Comparison of ENCODE assay signal across 19 mouse cellular contexts in genomic region chr4:132064550-132064949, GRCm38 (mm10). TPM values are rescaled to one million over a fixed set of nuclear protein-coding genes. Genes with fewer than 3 reads are reported as not detected.
DNase-seq lines count a peak whose midpoint lies in the region; ATAC-seq lines count a peak whose summit lies in the region.
"Had no signal": no experiment of that assay in that cellular context is flagged by ENCODE, and none has a peak within 500 bp of the region (broad histone marks: within the 10 kb centered on the region; RNA-seq: fewer than 3 reads in every experiment).

No protein-coding gene starts in this region.

- H3K9me3 ChIP-seq in megakaryocyte, embryonic 14.5 days = no peaks in the 10 kb centered on the region
- no peaks in the 10 kb centered on the region for H3K9me3 ChIP-seq in liver, embryonic 15.5 days (replicated peaks)
- H3K9me3 ChIP-seq: hindbrain, embryonic 10.5 days; lung, embryonic 15.5 days had no signal

- peak overlapping the region; percentile 79 for H3K4me3 ChIP-seq in megakaryocyte, embryonic 14.5 days (replicated peaks)
- H3K4me3 ChIP-seq in liver, embryonic 15.5 days (replicated peaks) = peak overlapping the region; percentile 94
- H3K4me3 ChIP-seq: hindbrain, embryonic 10.5 days; lung, embryonic 15.5 days had no signal

- WGBS in liver, embryonic 15.5 days (ENCODE audit: insufficient replicate concordance) = 70% methylated on average over 5 of the region's 5 CpGs

- peak overlapping the region; percentile 86 for H3K4me2 ChIP-seq in liver, embryonic 15.5 days
- H3K4me2 ChIP-seq: lung, embryonic 15.5 days had no signal

- H3K36me3 ChIP-seq in megakaryocyte, embryonic 14.5 days (replicated peaks; ENCODE audit: low read length) = peaks cover 95% of the 10 kb centered on the region
- peaks cover 78% of the 10 kb centered on the region for H3K36me3 ChIP-seq in liver, embryonic 15.5 days (replicated peaks)
- H3K36me3 ChIP-seq: hindbrain, embryonic 10.5 days; lung, embryonic 15.5 days had no signal

- H3K4me1 ChIP-seq in megakaryocyte, embryonic 14.5 days = peaks cover 98% of the 10 kb centered on the region
- H3K4me1 ChIP-seq in liver, embryonic 15.5 days (replicated peaks) = peaks cover 98% of the 10 kb centered on the region

- H3K27ac ChIP-seq in liver, embryonic 15.5 days (replicated peaks) = peak overlapping the region; percentile 73
- H3K27ac ChIP-seq: hindbrain, embryonic 10.5 days; lung, embryonic 15.5 days had no signal

- peak; percentile 50 for DNase-seq in kidney, adult 18-20 months
- no peak for DNase-seq in kidney, postnatal 14 days
- no peak for DNase-seq in spleen, postnatal 36 days (ENCODE audit: low spot score in 2 of 2)
- DNase-seq: adrenal gland, postnatal 36 days; cerebellum, adult 9-11 months; right cerebral cortex, adult 18-20 months; spleen, adult 18-20 months; thymus, postnatal 36 days had no signal

- ATAC-seq in megakaryocyte, adult 5-6 weeks (ENCODE audit: poor library complexity, severe bottlenecking) = no peak
- no peak for ATAC-seq in liver, embryonic 15.5 days (ENCODE audit: insufficient read depth)
- no peak for ATAC-seq in erythroid progenitor cell, adult 5-6 weeks (replicated peaks; ENCODE audit: low FRiP score, poor library complexity, severe bottlenecking)
- ATAC-seq: activated CD4-positive, CD25-positive, alpha-beta regulatory T cell, adult 4 months; forebrain, embryonic 14.5 days; Patski had no signal

- H3K9ac ChIP-seq in liver, embryonic 15.5 days = peak overlapping the region; percentile 4
- H3K9ac ChIP-seq: lung, embryonic 15.5 days had no signal

- no peaks in the 10 kb centered on the region for H3K27me3 ChIP-seq in megakaryocyte, embryonic 14.5 days (replicated peaks)
- no peaks in the 10 kb centered on the region for H3K27me3 ChIP-seq in liver, embryonic 15.5 days
- H3K27me3 ChIP-seq: lung, embryonic 15.5 days; Patski had no signal

RNA-seq across cellular contexts. Expression of gene Gm10300, which starts 9.9 kb away (rescaled TPM):
- 0.23 TPM in 1 of 2 replicates, not detected in the other for polyA plus RNA-seq in megakaryocyte, embryonic 14.5 days (2012; ENCODE audit: insufficient read depth, low replicate concordance)
- 0.16 TPM in 1 of 2 replicates, not detected in the other for total RNA-seq in megakaryocyte, adult 5-6 weeks (2015)
- 0.33 and 0.37 TPM in 2 replicates for total RNA-seq in megakaryocyte, adult 5-6 weeks (2017)
- 0.43 and 0.46 TPM in 2 replicates for polyA plus RNA-seq in liver, embryonic 15.5 days (2015; fragmentation: Nextera tagmentation; extraction: Ambion mirVana)
- total RNA-seq in erythroid progenitor cell, adult 5-6 weeks (2015; ENCODE audit: low replicate concordance) = not detected in 2 replicates
- 0.64 and 1.4 TPM in 2 replicates for total RNA-seq in erythroid progenitor cell, adult 5-6 weeks (2017; ENCODE audit: low replicate concordance)
- total RNA-seq: layer of hippocampus, postnatal 14 days had no signal
- polyA plus RNA-seq: activated CD4-positive, CD25-positive, alpha-beta regulatory T cell, adult 4 months; forebrain, embryonic 14.5 days; testis, adult 2 months had no signal

RNA-seq across cellular contexts. Expression of gene Epb41, which starts 10.6 kb away (rescaled TPM):
- 90.5 and 122 TPM in 2 replicates for polyA plus RNA-seq in megakaryocyte, embryonic 14.5 days (2012; ENCODE audit: insufficient read depth, low replicate concordance)
- total RNA-seq in megakaryocyte, adult 5-6 weeks (2015) = 42.5 and 51.8 TPM in 2 replicates
- 61.1 and 62.3 TPM in 2 replicates for total RNA-seq in megakaryocyte, adult 5-6 weeks (2017)
- 181 and 204 TPM in 2 replicates for polyA plus RNA-seq in liver, embryonic 15.5 days (2015; fragmentation: Nextera tagmentation; extraction: Ambion mirVana)
- 679 and 755 TPM in 2 replicates for total RNA-seq in erythroid progenitor cell, adult 5-6 weeks (2015; ENCODE audit: low replicate concordance)
- total RNA-seq in erythroid progenitor cell, adult 5-6 weeks (2017; ENCODE audit: low replicate concordance) = 876 and 895 TPM in 2 replicates

Comparison
In these comparisons a context has a peak if more than half of its experiments do, and no peak if none do; other contexts are left out.
1. RNA of gene Epb41, which starts 10.6 kb away (total RNA-seq): 679 to 895 TPM in erythroid progenitor cell, adult 5-6 weeks; 42.5 to 62.3 TPM in megakaryocyte, adult 5-6 weeks; every median in the first group is over 10 times any median in the second.